Mouse (Mus musculus): ENCODE results near the gene Slc44a4. TPM values are rescaled to one million over a fixed set of nuclear protein-coding genes. Genes with fewer than 3 reads are reported as not detected.

Slc44a4 gene
- total RNA-seq (2021): not detected

- no peak for DNase-seq (ENCODE audit: low spot score)
- intact Hi-C loops (cut with DNase I): no loop called here
Measured at GRCm38 (mm10) chr17:34913930-34914665, at the start of gene Slc44a4. Slc44a4 (plus strand) TSS chr17:34914466.

- DNase-seq (ENCODE audit: low spot score): no peak
- intact Hi-C loops (cut with DNase I): no loop called here
Measured at GRCm38 (mm10) chr17:34865981-34866380, 48.3 kb upstream of the Slc44a4 start.

GRCm38 (mm10) chr17:34874321-34874720, 39.9 kb upstream of the Slc44a4 start:
- intact Hi-C loops (cut with DNase I): no loop called here
- DNase-seq (ENCODE audit: low spot score): no peak

GRCm38 (mm10) chr17:34879336-34879879, 34.9 kb upstream of the Slc44a4 start, which contains the start of gene Zbtb12:
Zbtb12 (plus strand) TSS chr17:34879483.
- DNase-seq (ENCODE audit: low spot score): no peak
- intact Hi-C loops (cut with DNase I): no loop called here

- no peak for DNase-seq (ENCODE audit: low spot score)
- intact Hi-C loops (cut with DNase I): no loop called here
Measured at GRCm38 (mm10) chr17:34881166-34881565, 33.1 kb upstream of the Slc44a4 start.

GRCm38 (mm10) chr17:34881683-34882310, 32.5 kb upstream of the Slc44a4 start, which contains the start of gene Gm20547:
Gm20547 (minus strand) TSS chr17:34882042.
- intact Hi-C loops (cut with DNase I): no loop called here
- no peak for DNase-seq (ENCODE audit: low spot score)

GRCm38 (mm10) chr17:34883332-34883731, 30.9 kb upstream of the Slc44a4 start:
- DNase-seq (ENCODE audit: low spot score): no peak

GRCm38 (mm10) chr17:34884704-34885103, 29.6 kb upstream of the Slc44a4 start:
- no peak for DNase-seq (ENCODE audit: low spot score)
- intact Hi-C loops (cut with DNase I): no loop called here

More at GRCm38 (mm10) chr17:34883332-34883731, 30.9 kb upstream of the Slc44a4 start:
- intact Hi-C loops (cut with DNase I): no loop called here

GRCm38 (mm10) chr17:34885615-34886014, 28.7 kb upstream of the Slc44a4 start:
- intact Hi-C loops (cut with DNase I): no loop called here
- no peak for DNase-seq (ENCODE audit: low spot score)

- intact Hi-C loops (cut with DNase I): no loop called here
Measured at GRCm38 (mm10) chr17:34887942-34888341, 26.3 kb upstream of the Slc44a4 start.

GRCm38 (mm10) chr17:34890074-34890743, 24.1 kb upstream of the Slc44a4 start:
- DNase-seq (ENCODE audit: low spot score): no peak
- intact Hi-C loops (cut with DNase I): no loop called here

More at GRCm38 (mm10) chr17:34887942-34888341, 26.3 kb upstream of the Slc44a4 start:
- no peak for DNase-seq (ENCODE audit: low spot score)

GRCm38 (mm10) chr17:34891377-34891776, 22.9 kb upstream of the Slc44a4 start:
- intact Hi-C loops (cut with DNase I): no loop called here
- no peak for DNase-seq (ENCODE audit: low spot score)

- intact Hi-C loops (cut with DNase I): loop anchor here (2.0 kb wide), 1 partner anchor 38 kb away; no protein-coding TSS in a partner anchor
- no peak for DNase-seq (ENCODE audit: low spot score)
Measured at GRCm38 (mm10) chr17:34893072-34893824, 21.0 kb upstream of the Slc44a4 start.

GRCm38 (mm10) chr17:34894074-34894597, 20.1 kb upstream of the Slc44a4 start:
- DNase-seq (ENCODE audit: low spot score): peak; percentile 89
- intact Hi-C loops (cut with DNase I): no loop called here

GRCm38 (mm10) chr17:34894801-34895530, 19.3 kb upstream of the Slc44a4 start:
- intact Hi-C loops (cut with DNase I): no loop called here
- peak; percentile 39 for DNase-seq (ENCODE audit: low spot score)

GRCm38 (mm10) chr17:34895724-34896123, 18.5 kb upstream of the Slc44a4 start:
- intact Hi-C loops (cut with DNase I): no loop called here
- no peak for DNase-seq (ENCODE audit: low spot score)

GRCm38 (mm10) chr17:34896366-34896765, 17.9 kb upstream of the Slc44a4 start:
- intact Hi-C loops (cut with DNase I): no loop called here
- DNase-seq (ENCODE audit: low spot score): no peak

- intact Hi-C loops (cut with DNase I): no loop called here
- no peak for DNase-seq (ENCODE audit: low spot score)
Measured at GRCm38 (mm10) chr17:34897373-34898159, 16.7 kb upstream of the Slc44a4 start.

All from heart, postnatal 25 days (tissue).